Mouse (Mus musculus) mesoderm, embryonic 11.5 days (tissue): ENCODE results near the gene Sfmbt1.

Source experiments
- DNase-seq: peaks from one replicate; pipeline ENCODE4 v3.0.0-alpha.2; 2012; ENCODE audit warnings: low read depth, low spot score

The Sfmbt1 gene

DNA sequence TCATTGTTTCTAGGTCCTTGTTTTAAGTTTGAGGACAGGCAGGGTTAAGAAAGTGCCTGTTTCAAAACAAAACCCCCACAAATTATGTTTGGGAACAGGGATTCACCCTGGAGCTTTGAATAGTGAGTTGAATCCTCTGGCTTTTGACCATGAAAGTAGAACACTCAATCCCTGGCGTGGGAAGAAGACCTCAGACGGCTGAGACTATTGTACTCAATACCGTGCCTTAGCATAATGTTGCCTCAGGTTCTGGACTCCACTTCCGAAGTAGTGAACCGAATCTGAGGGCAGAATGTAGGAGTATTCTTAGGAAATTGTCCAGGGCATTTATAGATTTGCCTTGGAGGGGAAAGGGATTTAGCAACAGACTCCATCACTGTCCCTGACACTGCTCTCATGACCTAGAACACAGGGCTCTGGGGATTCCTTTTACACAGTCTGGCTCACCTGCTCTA, 110.4 kb downstream of the Sfmbt1 start:
- DNase-seq, result no peak

DNA sequence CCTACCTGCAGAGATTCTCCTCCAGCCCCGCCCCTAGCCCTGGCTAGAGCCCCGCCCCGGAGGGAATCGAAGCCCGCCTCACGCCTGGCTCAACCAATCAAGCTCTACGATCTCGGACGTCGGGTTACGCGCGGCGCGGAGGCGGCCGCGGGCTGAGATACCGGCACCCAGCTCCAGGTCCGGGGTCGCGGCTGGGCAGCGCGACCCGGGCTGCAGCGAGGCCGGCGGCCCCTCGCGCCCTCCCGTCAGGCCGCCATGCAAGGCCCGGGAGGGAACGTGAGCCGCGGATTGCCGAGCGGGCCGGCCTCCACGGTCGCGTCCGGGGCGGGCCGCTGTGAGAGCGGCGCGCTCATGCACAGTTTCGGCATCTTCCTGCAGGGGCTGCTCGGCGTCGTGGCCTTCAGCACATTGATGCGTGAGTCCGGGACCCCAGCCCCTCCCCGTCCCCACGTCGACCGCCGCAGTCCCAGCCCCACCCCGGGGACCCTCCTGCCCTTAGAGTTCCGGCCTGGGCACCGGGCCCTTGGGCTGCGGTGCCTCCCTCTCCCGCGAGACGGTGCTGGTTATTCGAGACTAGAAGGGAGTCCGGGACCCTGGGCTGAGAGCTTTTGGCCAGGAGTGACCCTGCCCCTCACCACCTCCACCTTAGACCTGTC, 111.0 kb downstream of the Sfmbt1 start, which contains the start of gene Tmem110:
Tmem110 (plus strand) TSS at position 115 of the 656 bp plus-strand sequence.
- DNase-seq, result peak; percentile 84

- DNase-seq, result no peak
These were observed 111.8 kb downstream of the Sfmbt1 start for GRCm38 (mm10) chr14:30826174-30827140.

DNA sequence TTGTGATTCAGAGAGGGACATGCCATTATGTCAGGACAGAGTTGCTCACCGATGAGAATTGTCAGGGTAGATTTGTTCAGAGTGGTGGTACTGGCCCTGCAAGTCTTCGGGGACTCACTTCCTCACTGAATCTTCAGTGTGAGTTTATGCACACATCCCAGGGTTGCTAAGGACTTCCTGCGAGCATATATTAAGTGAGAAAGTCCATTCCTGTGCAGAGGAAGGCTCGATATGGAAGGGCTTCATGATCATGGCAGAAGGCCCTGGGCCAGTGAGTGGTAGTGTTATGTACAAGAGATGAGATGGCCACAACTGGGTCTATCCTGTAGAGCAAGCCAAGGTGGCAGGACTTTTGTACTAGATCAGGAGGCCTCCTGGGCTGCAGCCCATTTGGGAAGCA, 112.8 kb downstream of the Sfmbt1 start:
- no peak for DNase-seq

GRCm38 (mm10) chr14:30828077-30828476, 113.4 kb downstream of the Sfmbt1 start:
- no peak for DNase-seq

- no peak for DNase-seq
These were observed 114.2 kb downstream of the Sfmbt1 start for GRCm38 (mm10) chr14:30828635-30829460.

DNA sequence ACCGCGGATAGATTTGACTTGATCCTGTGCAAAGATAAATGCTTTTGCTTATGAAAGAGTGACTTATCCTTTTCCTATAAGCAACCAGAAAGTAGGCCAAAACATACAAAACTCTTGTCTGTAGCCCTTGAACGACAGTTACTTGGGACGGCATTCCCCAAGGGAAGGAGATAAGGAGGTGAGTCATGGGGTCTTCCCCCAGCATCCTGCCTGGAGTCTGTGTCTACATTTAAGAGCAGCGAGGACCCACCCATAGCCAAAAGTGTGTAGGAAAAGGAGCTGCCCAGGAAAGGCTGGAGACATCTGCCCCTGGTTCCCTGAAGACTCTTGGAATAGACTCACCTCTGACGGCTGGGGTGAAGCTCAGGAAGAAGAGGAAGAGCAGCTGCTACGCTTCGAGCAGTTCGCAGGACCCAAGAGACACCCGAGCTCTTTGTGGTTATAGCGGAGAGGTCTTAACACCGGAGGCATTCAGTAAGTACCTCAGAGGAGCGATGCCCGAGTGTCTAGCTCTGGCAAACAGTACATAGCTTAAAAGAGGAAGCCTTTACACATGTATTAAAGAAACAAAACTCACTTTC, 122.9 kb downstream of the Sfmbt1 start:
- DNase-seq, result no peak

- DNase-seq, result no peak
These were observed 129.1 kb downstream of the Sfmbt1 start for GRCm38 (mm10) chr14:30843701-30844100.

DNA sequence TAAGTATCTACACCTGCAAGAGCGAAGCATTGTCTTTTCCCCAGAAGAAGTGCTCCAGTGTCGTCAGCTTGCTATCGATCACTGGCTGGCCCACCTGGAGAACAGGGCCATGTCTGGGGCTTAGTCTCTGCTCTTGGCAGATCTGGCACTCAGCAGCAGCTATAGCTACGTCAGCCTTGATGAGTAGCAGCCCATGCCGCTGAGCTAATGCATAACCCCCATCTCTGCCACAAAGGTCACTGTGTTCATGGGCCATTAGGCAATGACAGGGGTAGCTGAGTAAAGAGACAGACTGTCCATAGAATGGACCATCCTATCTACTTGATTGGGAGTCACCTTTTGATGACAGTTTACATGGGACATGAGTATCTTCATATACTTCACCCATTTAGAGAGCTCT, 135.9 kb downstream of the Sfmbt1 start:
- no peak for DNase-seq

DNA sequence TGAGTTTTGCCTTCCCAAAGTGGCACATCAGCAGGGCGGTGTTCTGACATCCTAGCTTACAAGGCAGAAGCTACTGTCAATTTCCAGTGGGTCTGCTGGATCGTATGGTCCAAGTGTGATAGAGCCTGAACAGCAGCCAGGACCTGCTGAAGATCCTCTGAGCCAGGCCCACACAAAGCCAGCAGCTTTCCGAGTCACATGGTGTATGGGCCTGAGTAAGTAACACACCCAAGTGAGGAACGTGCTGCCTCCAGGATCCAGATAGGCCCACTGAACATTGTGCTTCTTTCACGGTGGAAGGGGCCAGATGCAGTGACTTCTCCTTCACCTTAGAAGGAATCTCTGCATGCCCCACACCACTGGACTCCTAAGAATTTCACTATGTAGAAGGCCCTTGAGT, 137.7 kb downstream of the Sfmbt1 start:
- DNase-seq, result no peak

GRCm38 (mm10) chr14:30855316-30855715, 140.7 kb downstream of the Sfmbt1 start:
- no peak for DNase-seq

- no peak for DNase-seq
These were observed 142.3 kb downstream of the Sfmbt1 start for GRCm38 (mm10) chr14:30856885-30857507.

DNA sequence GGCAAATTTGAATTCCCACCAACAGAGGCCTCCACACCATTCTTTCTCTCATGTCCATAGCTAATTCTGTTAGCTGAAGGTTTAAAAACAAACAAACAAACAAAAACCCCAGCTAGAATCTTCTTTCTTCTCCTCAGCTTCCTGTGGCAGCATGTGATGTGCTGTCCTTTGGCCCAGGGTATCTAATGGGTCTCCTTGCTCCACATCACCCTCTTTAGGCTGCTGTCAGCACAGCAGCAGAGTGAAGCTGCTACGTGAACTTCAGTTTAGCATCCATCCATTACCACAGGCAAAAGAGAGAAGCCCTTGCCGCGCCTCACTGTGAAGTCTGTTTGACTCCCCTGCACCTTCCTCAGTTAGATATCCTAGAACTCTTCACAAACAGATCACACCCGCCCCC, 143.3 kb downstream of the Sfmbt1 start:
- no peak for DNase-seq

DNA sequence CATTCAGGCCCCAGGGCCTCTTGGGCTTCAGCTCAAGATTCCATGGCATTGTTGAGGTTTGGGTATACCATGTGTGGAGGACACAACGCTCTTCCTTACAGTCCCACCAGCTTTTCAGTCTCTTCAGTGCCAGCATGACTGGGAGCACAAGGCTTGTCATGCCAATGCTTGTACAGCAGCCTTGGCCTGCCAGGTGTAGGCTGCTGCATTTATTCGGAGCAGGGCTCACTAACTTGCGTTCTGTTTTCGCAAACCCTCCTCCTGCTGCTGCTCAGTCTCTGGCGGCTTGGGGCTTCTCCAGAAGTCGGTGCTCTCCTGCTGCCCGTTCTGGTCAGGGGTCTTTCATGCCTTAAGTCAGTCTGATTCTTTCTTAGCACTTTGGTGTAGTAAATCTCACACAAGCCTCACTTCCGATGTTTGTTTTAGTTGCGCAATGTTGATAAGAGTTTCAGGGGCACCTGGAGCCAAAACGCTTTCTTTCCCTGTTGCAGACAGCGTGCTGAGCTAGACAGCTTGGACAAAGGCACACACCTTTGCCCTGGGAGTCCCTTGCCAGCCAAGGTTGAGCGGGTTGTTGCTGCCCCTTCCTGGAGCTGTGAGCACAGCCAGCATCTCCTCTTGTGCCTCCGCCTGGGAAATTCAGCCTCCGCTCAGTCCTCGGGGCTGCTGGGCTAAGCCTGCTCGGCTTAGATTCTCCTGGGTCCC, 146.9 kb downstream of the Sfmbt1 start:
- no peak for DNase-seq

DNA sequence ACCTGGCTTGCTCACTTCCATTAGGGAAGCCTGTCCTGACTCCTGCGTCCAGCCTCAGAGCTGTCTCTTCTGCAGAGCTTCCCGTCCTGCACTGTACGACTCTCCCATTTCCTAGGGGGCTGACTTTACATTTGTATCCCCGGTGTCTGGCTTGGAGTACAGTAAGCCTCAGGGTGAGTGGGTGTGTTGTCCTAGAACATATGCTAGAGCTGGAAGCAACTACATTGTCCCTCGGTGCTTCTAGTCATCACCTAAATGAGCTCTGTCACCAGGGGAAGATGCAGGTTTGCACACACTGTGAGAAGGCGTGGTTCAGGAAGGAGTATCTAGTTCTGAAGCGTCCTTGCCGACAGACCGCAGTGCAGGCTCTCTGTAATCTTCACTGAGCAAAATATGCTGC, 147.7 kb downstream of the Sfmbt1 start:
- DNase-seq, result no peak

DNA sequence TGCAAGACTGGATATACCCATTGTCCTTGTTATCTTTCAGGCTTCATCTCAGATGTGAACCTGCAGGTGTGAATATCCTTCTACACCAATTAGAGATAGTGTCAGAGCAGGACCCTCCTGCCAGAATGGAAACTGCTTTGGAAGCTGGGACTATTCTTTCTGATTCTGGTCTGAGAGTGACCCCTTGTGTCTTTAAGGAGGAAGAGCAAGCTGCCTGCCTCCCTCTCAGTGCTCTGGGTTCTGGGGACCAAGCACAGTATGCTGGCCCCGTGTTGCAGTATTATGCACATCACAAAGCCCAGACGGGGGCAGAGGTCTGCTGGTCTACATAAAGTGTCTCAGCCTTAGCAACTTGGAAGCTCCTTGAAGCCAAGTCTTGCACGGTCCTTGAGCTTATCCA, 150.7 kb downstream of the Sfmbt1 start:
- DNase-seq, result no peak

DNA sequence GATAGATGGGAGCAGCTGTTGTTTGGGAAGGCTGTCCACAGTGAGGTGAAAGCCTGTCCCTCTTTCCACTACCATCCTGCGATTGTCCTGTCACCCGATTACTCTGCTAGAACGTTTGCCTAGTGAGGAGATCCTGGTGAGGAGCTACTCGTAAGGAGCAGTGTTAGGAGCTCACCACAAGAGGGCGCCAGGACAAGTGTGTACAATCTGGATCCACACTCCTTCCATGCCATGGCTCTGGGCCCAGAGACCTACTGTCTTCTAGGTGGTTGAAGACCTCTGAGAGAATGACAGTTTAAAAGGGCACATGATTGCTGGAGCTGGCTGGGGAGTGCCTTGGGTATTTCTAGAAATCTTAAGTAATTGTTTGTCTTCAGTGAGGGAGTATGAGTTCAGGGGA, 152.4 kb downstream of the Sfmbt1 start:
- DNase-seq, result peak; percentile 72

DNA sequence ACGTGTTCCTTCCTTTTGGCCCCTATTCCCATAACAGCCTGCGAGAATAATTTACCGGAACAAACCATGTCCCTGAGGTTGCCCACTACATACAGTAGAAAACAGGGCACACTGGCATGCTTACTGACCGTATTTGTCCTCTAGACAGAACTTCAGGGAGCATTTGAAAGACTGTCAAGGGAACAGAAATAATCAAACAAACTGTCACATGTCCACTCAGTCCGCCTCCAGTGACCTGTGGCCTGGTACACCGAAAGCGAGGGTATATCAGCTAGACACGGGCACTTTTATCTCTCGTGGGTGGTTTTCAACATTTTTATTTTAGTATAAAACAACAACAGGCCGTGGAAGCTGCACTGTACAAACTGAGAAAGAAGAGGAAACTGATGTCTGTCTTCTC, 154.2 kb downstream of the Sfmbt1 start:
- DNase-seq, result no peak

- no peak for DNase-seq
These were observed 154.7 kb downstream of the Sfmbt1 start for GRCm38 (mm10) chr14:30869391-30869801.
